Mouse (Mus musculus): Measurements from ENCODE around the gene Grem1. TPM values are rescaled to one million over a fixed set of nuclear protein-coding genes. Genes with fewer than 3 reads are reported as not detected.

The Grem1 gene
- not detected for polyA plus RNA-seq (2017; shearing (Covaris generic))

- ATAC-seq: no peak
Measured at GRCm38 (mm10) chr2:113758311-113759161, at the start of gene Grem1. Gene Grem1 (minus strand): TSS chr2:113758646.

- ATAC-seq: no peak
Measured at GRCm38 (mm10) chr2:113807640-113808039, 49.2 kb upstream of the Grem1 start.

DNA sequence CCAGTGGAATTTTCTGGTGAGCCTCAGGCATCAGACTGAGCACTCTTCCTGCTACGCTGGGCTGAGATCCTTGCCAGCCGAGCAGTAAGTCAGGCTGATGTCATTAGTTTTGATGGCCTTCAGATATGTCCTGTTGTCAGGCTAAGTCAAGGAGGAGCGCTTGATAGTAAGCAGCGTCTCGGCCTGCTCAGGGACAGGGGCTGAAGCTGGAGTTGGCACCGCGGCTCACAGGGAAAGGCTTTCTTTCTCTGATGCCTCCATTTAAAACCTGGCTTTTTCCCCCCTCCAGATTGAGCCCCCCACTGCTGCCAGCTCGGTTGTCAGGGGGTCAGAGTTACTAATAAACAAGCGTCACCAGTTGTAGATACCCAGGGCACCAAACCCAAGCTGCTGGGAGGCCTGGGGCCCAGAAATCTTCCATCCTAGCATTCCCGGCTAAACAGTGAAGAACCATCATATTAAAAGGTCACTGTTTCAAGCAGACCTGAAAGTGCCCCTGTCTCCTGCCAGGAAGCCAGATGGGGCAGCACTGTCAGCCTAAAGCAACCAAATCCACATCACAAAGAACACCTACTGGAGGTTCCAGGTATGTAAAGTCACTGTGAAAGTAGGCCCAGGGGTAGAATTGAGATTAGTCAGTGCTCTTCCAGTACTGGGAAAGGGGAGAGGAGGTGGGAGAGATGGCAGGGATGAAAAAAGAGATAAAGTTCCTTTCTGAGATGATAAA lies 48.6 kb upstream of the Grem1 start:
- ATAC-seq: no peak

GRCm38 (mm10) chr2:113805765-113806164 lies 47.3 kb upstream of the Grem1 start:
- ATAC-seq: no peak

DNA sequence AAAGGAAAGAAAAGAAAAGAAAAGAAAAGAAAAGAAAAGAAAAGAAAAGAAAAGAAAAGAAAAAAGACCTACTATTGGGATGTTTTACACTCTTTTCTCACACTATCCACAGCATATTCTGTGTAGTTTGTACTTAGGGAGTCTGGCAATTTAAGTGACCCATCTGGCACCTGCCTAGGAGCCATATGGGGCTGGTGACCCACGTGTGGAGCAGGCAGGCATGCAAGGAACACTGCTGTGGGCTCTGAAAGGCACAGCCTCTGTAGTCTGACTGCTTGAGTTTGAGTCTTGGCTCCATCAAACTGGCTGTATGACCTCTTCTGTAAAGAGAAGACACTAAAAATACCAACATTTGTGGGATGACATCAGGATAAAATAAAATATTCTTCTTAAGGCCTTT lies 45.3 kb upstream of the Grem1 start:
- no peak for ATAC-seq

DNA sequence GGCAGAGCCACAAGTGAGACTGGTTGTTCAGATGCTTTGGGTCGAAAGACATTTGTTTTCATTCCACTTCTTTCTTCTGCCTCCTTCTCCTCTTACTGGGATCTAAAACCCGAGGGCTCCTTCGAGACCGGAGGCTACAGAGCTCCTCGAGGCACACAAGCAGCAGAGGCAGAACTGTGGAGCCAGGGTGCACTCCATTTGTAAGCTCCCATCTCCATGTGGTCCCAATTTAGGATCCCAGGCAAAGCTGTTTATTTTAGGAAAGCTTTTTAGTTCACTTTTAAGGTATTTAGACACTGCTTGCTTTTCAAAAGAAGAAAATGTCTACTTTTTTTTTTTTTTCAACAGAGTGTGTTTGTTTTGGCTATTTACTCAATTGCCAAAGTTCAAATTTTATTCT lies 42.4 kb upstream of the Grem1 start:
- ATAC-seq: no peak

GRCm38 (mm10) chr2:113798605-113799004 lies 40.2 kb upstream of the Grem1 start:
- ATAC-seq: no peak

GRCm38 (mm10) chr2:113795186-113795585 lies 36.7 kb upstream of the Grem1 start:
- ATAC-seq: no peak

DNA sequence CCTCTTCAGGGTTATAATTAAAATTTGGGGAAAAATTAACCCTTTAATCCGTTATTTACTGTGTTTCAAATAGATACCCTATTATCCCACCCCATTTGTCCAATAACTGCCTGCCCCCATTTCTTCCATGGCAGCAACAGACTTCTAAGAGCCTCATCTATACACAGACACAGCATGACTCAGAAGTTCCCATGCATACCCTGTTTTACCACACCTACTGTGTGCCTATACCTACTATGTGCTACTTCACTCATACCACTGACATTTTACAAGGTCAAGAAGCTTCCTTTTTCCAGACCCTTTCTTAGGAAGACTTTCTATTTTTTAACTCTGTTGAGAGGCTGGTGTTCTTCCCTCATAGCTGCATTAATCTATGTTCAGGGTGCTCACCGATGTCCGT lies 35.1 kb upstream of the Grem1 start:
- ATAC-seq: no peak

- ATAC-seq: no peak
Measured at GRCm38 (mm10) chr2:113788821-113789387, 30.5 kb upstream of the Grem1 start.

GRCm38 (mm10) chr2:113787882-113788281 lies 29.4 kb upstream of the Grem1 start:
- ATAC-seq: no peak

- no peak for ATAC-seq
Measured at GRCm38 (mm10) chr2:113784851-113785250, 26.4 kb upstream of the Grem1 start.

DNA sequence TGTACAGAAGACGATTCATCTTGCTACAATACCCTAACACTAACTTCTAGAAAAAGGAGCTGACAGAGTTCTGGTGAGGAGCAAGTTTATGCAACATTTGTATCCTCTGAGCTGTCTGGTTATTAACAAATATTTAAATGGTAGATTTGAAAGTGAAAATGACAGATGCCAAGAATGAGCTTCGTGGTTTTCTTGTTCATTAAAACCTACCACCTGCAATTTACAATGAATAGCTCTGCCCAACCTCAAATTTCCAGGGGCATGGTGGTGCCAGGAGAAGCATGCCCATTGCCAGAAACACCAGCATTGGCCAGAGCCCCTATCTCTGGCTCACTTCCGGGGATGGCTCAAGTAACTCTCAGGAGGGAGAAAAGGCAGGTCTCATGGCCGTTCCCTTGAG lies 23.1 kb upstream of the Grem1 start:
- no peak for ATAC-seq

GRCm38 (mm10) chr2:113781107-113781506 lies 22.7 kb upstream of the Grem1 start:
- no peak for ATAC-seq

- no peak for ATAC-seq
Measured at GRCm38 (mm10) chr2:113779336-113779735, 20.9 kb upstream of the Grem1 start.

GRCm38 (mm10) chr2:113778036-113778435 lies 19.6 kb upstream of the Grem1 start:
- no peak for ATAC-seq

DNA sequence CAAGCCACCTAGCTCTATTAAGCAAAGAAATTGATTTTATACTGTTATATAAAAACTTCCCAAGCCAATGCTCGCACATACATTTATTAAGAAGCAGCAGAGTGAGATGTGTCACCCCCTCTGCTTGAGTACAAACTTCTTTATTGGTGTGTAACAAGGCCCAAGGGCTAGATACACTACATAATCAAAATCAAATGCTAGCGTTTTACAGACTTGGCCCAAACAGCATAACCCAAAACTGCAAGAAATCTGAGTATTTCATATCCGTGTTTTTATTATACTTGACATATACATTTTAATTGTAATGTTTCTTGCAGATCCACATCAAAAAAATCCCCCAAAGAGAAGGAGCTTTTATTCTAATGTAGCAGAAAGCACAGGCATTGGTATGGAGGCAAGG lies 17.9 kb upstream of the Grem1 start:
- no peak for ATAC-seq

DNA sequence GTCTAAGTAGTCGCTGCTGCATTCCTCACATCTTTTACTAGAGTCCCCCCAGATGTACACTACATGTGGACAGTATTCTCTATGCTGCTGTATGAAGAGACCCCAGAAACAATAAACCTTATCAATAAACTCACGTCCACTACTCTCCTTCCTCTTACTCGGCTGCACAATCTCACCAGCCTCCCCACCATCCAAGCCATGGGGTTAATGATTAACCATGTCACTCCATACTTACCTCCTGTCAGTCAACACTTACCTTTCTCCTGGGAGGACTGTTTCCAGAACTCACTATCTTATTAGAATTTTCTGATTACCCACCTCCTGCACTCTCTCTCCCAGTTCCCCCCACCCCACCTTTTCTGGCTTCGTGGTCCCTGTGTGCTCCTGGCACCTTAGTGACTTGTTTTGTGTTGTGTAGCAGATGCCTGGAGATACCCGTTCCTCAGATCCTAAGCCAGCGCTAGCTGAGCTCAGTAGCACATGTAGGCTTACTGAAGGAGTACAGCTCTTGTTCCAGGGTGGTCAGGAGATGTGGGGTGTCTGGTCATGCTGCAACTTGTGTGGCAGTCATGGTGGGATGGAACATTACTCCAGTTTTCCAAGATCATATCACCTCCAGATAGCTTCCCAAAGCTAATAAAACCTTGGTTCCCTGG lies 15.8 kb upstream of the Grem1 start:
- ATAC-seq: no peak

DNA sequence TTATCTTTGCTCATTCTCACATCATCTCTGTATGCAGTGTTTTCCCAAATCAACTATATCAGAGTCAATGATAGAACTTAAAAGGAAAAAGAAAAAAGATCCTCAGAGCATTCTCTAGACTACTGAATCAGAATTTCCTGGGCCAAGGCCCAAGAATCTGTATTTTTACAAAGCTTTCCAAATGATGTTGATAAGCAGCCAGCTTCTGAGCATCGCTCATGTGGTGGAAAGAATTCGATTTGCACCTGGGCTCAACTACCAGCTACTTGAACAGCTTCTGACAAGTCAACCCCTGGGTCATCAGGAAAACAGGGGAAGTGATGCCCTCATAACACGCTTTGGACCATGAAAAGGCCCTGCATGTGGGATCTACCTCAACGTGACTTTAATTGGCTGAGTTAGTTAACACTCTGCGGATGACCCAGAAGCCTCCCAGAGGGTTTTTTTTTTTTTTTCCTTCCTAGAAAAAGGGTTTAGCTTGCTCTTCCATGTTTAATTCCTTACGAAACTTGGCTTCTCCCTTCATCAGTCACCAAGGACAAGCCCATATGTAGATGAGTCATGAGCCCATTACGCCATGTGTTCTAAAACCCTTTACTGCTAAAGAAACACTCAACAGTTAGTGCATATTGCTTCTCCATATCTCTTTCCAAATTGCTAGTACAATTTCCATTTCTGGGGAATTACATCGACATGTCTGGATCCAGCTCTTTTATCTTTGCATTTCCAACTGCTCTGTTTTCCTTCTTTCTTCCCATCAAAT lies 10.3 kb upstream of the Grem1 start:
- ATAC-seq: no peak

DNA sequence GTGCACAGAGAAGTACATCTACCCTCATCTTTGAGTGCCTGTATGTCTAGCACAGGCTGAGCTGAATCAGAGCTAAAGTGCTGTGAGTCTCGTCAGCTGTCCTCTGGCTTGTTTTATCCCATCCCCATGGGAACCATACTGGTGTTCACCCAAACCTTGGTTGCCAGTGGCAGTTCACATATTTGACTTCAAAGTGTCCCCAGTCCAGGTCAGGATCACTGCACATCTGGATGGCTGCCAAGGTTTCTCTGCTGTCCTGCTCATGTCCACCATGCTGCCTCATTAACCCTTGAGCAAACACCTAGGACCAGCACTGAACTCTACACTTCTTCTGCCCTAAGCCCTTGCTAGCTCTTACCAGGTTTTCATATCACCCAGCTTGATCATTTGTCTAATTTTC lies 7.4 kb upstream of the Grem1 start:
- ATAC-seq: no peak

DNA sequence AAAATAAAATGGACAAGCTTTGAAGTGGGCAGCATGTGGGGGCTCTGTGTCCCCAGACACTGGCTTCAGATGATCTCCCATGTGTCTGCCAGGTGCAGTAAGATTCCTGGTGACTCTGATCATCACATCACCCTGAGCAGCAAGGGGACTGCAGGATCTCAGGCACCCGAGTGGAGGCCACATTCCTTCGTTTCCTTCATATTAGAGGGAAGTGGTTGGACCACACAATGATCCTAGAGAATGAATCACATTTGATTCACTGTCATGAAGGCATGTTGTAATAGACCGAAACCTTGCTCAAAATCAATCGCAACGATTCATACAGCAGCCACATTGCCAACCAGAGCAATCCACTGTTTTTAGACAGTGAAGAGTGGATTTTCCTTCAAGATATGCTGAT lies 6.5 kb upstream of the Grem1 start:
- no peak for ATAC-seq

DNA sequence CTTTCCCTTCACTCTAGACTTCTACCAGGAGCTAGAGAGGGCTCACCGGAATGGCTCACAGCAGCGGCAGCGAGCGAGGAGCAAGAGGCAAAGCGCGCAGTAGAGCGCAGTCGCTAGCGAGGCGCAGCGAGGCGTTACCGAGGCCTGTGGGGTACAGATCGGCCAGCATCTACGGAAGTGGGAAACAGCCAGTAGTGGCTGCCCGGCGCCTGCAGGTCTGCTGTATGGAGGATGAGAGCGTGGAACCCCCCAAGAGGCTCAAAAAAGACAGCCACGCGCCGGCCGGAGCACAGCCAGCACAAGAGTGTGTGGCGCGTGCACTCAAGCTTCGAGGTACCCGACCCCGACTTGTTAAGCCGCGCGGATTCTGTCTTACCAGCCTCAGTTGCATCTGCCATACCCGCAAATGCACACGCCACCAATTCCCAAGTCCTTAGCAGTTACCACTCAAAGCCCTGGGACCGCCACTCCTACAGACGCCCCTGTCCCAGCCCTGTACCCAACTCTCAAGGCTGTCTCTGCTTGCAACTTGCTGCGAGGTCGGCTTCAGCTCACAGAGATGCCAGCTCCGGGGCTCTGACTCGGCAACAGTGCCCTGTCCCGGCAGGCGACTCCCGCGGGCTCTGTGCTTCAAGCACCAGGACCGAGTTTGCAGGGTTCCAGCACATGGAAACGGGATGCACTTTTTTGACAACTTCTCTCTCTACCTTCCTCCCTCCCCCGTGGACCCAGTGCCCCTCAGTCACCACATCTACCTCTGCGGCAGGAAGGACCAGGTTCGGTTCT lies 728 bp downstream of the Grem1 start:
- no peak for ATAC-seq

Data from activated CD4-positive, CD25-positive, alpha-beta regulatory T cell, adult 4 months (primary cell).